26 mouse cellular contexts compared by ENCODE assay signal in genomic region chr3:98018187-98018586, GRCm38 (mm10). TPM values are rescaled to one million over a fixed set of nuclear protein-coding genes. Genes with fewer than 3 reads are reported as not detected.
DNase-seq lines count a peak whose midpoint lies in the region; ATAC-seq and TF ChIP-seq lines count a peak whose summit lies in the region.
"Had no signal": no experiment of that assay in that cellular context is flagged by ENCODE, and none has a peak within 500 bp of the region (broad histone marks: within the 10 kb centered on the region; RNA-seq: fewer than 3 reads in every experiment).

No protein-coding gene starts in this region.

- H3K27me3 ChIP-seq in kidney, adult 2 months (replicated peaks; ENCODE audit: control insufficient read depth, insufficient read depth, low read length), result no peaks in the 10 kb centered on the region
- no peaks in the 10 kb centered on the region for H3K27me3 ChIP-seq in kidney, postnatal 0 days (ENCODE audit: insufficient read depth, low read length)
- H3K27me3 ChIP-seq in liver, postnatal 0 days (ENCODE audit: insufficient read depth, low read length), result no peaks in the 10 kb centered on the region
- H3K27me3 ChIP-seq in liver, embryonic 11.5 days (replicated peaks; ENCODE audit: control insufficient read depth, insufficient read depth, low read length), result no peaks in the 10 kb centered on the region
- H3K27me3 ChIP-seq: embryonic facial prominence, embryonic 12.5 days; embryonic facial prominence, embryonic 15.5 days; heart, embryonic 15.5 days had no signal

- TF ChIP-seq EP300 in liver, postnatal 0 days (IDR thresholded peaks at IDR 0.05; ENCODE audit: low read depth), result no peak

- no peak for ATAC-seq in kidney, postnatal 0 days (replicated peaks; ENCODE audit: low FRiP score, low read depth)
- no peak for ATAC-seq in liver, postnatal 0 days
- ATAC-seq in liver, embryonic 11.5 days (replicated peaks; ENCODE audit: low FRiP score), result no peak
- ATAC-seq: CD4-positive, CD25-positive, alpha-beta regulatory T cell, adult 4 months; forebrain, embryonic 14.5 days; forebrain, postnatal 0 days; hindbrain, embryonic 16.5 days had no signal

- H3K9me3 ChIP-seq in kidney, postnatal 0 days (replicated peaks; ENCODE audit: low read length), result no peaks in the 10 kb centered on the region
- H3K9me3 ChIP-seq in liver, postnatal 0 days (ENCODE audit: low read length), result no peaks in the 10 kb centered on the region
- H3K9me3 ChIP-seq in liver, embryonic 11.5 days (ENCODE audit: control insufficient read depth, low read length), result no peaks in the 10 kb centered on the region
- H3K9me3 ChIP-seq: embryonic facial prominence, embryonic 12.5 days; embryonic facial prominence, embryonic 15.5 days; heart, embryonic 15.5 days; hindbrain, embryonic 10.5 days; hindbrain, embryonic 13.5 days had no signal

- H3K36me3 ChIP-seq in kidney, adult 2 months (ENCODE audit: control insufficient read depth, insufficient read depth, low read length), result no peaks in the 10 kb centered on the region
- no peaks in the 10 kb centered on the region for H3K36me3 ChIP-seq in kidney, postnatal 0 days (ENCODE audit: insufficient read depth, low read length)
- H3K36me3 ChIP-seq in liver, postnatal 0 days (replicated peaks; ENCODE audit: insufficient read depth, low read length), result no peaks in the 10 kb centered on the region; the same call in 1 of the 2 replicates
- H3K36me3 ChIP-seq in liver, embryonic 11.5 days (ENCODE audit: control insufficient read depth, insufficient read depth, low read length), result no peaks in the 10 kb centered on the region; the same call in 1 of the 2 replicates
- H3K36me3 ChIP-seq: embryonic facial prominence, embryonic 12.5 days; embryonic facial prominence, embryonic 15.5 days; heart, embryonic 15.5 days; hindbrain, embryonic 10.5 days; hindbrain, embryonic 13.5 days had no signal

- WGBS in kidney, adult 2 months, result 59% methylated on average over 4 of the region's 4 CpGs
- 78% methylated on average over 4 of the region's 4 CpGs for WGBS in kidney, postnatal 0 days
- WGBS in liver, postnatal 0 days (ENCODE audit: insufficient replicate concordance), result 69% methylated on average over 4 of the region's 4 CpGs
- 83% methylated on average over 4 of the region's 4 CpGs for WGBS in liver, embryonic 11.5 days

- no peak for TF ChIP-seq CTCF in kidney, adult 2 months (conservative IDR thresholded peaks at IDR 0.05; ENCODE audit: insufficient read depth, insufficient read length, low read depth, low read length)
- no peak for TF ChIP-seq CTCF in kidney, postnatal 0 days (IDR thresholded peaks at IDR 0.05; ENCODE audit: low read depth)
- TF ChIP-seq CTCF in liver, postnatal 0 days (IDR thresholded peaks at IDR 0.05; ENCODE audit: low read depth), result no peak

- no peak for DNase-seq in kidney, adult 2 months
- DNase-seq in kidney, postnatal 36 days, result no peak
- DNase-seq in kidney, postnatal 0 days (ENCODE audit: low spot score), result no peak
- no peak for DNase-seq in kidney, adult 18-20 months
- no peak for DNase-seq in liver, postnatal 0 days
- no peak for DNase-seq in liver, embryonic 11.5 days (ENCODE audit: low spot score)
- DNase-seq: adrenal gland, adult 2 months; adrenal gland, postnatal 14 days; cerebellum, adult 11 months; cerebellum, adult 2 months; cerebellum, adult 9-11 months; cerebellum, postnatal 25 days; forebrain, postnatal 0 days; gastrocnemius, adult 2 months; gastrocnemius, postnatal 14 days; heart, adult 11 months; heart, postnatal 10 days; heart, postnatal 36 days had no signal

- no peak for TF ChIP-seq POLR2A in kidney, adult 2 months (IDR thresholded peaks at IDR 0.05; ENCODE audit: low read depth, low read length)

- H3K4me3 ChIP-seq in kidney, adult 2 months (ENCODE audit: insufficient read depth, low read depth, low read length), result no peak overlapping the region
- no peak overlapping the region for H3K4me3 ChIP-seq in kidney, postnatal 0 days (replicated peaks; ENCODE audit: low read depth, low read length)
- H3K4me3 ChIP-seq in liver, postnatal 0 days (ENCODE audit: low read depth, low read length), result no peak overlapping the region
- H3K4me3 ChIP-seq in liver, embryonic 11.5 days (ENCODE audit: low read depth, low read length), result no peak overlapping the region
- H3K4me3 ChIP-seq: embryonic facial prominence, embryonic 12.5 days; embryonic facial prominence, embryonic 15.5 days; gastrocnemius, adult 2 months; heart, embryonic 15.5 days; hindbrain, embryonic 10.5 days; hindbrain, embryonic 13.5 days had no signal

- H3K4me2 ChIP-seq in kidney, postnatal 0 days (ENCODE audit: low read length), result no peak overlapping the region
- no peak overlapping the region for H3K4me2 ChIP-seq in liver, postnatal 0 days (ENCODE audit: low read depth, low read length)
- no peak overlapping the region for H3K4me2 ChIP-seq in liver, embryonic 11.5 days
- H3K4me2 ChIP-seq: embryonic facial prominence, embryonic 12.5 days; embryonic facial prominence, embryonic 15.5 days; heart, embryonic 15.5 days; hindbrain, embryonic 13.5 days had no signal

- peaks cover 40% of the 10 kb centered on the region for H3K4me1 ChIP-seq in kidney, adult 2 months (ENCODE audit: control insufficient read depth, insufficient read depth, low read length)
- H3K4me1 ChIP-seq in kidney, postnatal 0 days (replicated peaks; ENCODE audit: insufficient read depth, low read length), result peaks cover 31% of the 10 kb centered on the region; the same call in 1 of the 2 replicates
- H3K4me1 ChIP-seq in liver, postnatal 0 days (ENCODE audit: insufficient read depth), result peaks cover 60% of the 10 kb centered on the region
- H3K4me1 ChIP-seq in liver, embryonic 11.5 days (replicated peaks; ENCODE audit: control insufficient read depth, insufficient read depth, low read length), result peaks cover 53% of the 10 kb centered on the region

- H3K27ac ChIP-seq in kidney, adult 2 months (ENCODE audit: insufficient read depth, low read depth, low read length), result peak overlapping the region; percentile 90
- 0 out of 2 replicates have a peak overlapping the region, but pooled peaks have one; percentile 66 for H3K27ac ChIP-seq in kidney, postnatal 0 days
- no peak overlapping the region for H3K27ac ChIP-seq in liver, postnatal 0 days (ENCODE audit: low read depth)
- no peak overlapping the region for H3K27ac ChIP-seq in liver, embryonic 11.5 days (ENCODE audit: low read depth, low read length)
- H3K27ac ChIP-seq: embryonic facial prominence, embryonic 12.5 days; embryonic facial prominence, embryonic 15.5 days; heart, embryonic 15.5 days; hindbrain, embryonic 10.5 days; hindbrain, embryonic 13.5 days had no signal

- H3K9ac ChIP-seq in kidney, postnatal 0 days (ENCODE audit: low read depth, low read length), result no peak overlapping the region
- H3K9ac ChIP-seq in liver, postnatal 0 days (replicated peaks), result peak overlapping the region; percentile 24; the same call in 1 of the 2 replicates
- H3K9ac ChIP-seq in liver, embryonic 11.5 days (ENCODE audit: low read depth, low read length), result no peak overlapping the region
- H3K9ac ChIP-seq: embryonic facial prominence, embryonic 12.5 days; embryonic facial prominence, embryonic 15.5 days; forebrain, postnatal 0 days; heart, embryonic 15.5 days; hindbrain, embryonic 13.5 days had no signal

RNA-seq across cellular contexts. Expression of gene Notch2, which starts 4.9 kb away (rescaled TPM):
- polyA plus RNA-seq in kidney, adult 2 months (2012; rRNA removed), result 16.3 and 20.0 TPM in 2 replicates
- 25.2 and 26.0 TPM in 2 replicates for polyA plus RNA-seq in kidney, postnatal 0 days (2015; fragmentation: Nextera tagmentation; extraction: Ambion mirVana)
- 5.1 and 6.2 TPM in 2 replicates for polyA plus RNA-seq in liver, postnatal 0 days (2015; fragmentation: Nextera tagmentation; extraction: Ambion mirVana)
- 17.2 and 18.4 TPM in 2 replicates for polyA plus RNA-seq in liver, embryonic 11.5 days (2014; fragmentation: Nextera tagmentation; extraction: Ambion mirVana)

Comparison
In these comparisons a context has a peak if more than half of its experiments do, and no peak if none do; other contexts are left out.
1. H3K27ac ChIP-seq: peak in kidney, adult 2 months (single experiment) and kidney, postnatal 0 days (single experiment); none in liver, postnatal 0 days (single experiment) and liver, embryonic 11.5 days (single experiment).